In the genomic region with DNA sequence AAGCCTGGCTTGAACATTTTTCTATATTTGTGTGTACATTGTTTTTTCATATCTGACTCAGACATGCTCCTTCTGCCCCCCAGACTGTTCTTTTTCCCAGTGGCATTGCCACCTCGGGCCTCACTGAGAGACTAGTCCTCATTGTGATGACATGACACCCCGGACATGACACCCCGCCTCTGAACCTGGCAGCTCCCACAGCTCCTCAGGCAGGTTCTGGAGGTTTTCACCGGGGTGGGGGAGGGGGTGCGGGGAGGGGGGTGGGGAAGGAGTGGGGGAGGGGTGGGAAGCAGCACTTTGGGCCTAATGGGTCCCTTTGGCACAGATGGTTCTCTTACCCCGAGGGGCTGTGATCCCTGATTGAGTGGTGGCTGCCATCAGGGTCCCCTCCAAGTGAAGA, we compare ENCODE assay signal across 1 mouse cellular context.
TF ChIP-seq lines count a peak whose summit lies in the region.

No protein-coding gene starts in this region.

TF ChIP-seq in CH12.LX, 34 proteins besides CTCF, POLR2A, EP300 and RAD21:
- TF ChIP-seq TCF12 (IDR thresholded peaks at IDR 0.05; ENCODE audit: low read depth, low read length) (no peak), CHD2 (IDR thresholded peaks at IDR 0.05; ENCODE audit: low read length) (peak; percentile 27; the same call in 1 of the 2 replicates), MAX (IDR thresholded peaks at IDR 0.05; ENCODE audit: low read length) (no peak), IRF4 (IDR thresholded peaks at IDR 0.05; ENCODE audit: low read depth, low read length) (no peak), ZNF384 (IDR thresholded peaks at IDR 0.05; ENCODE audit: low read depth, low read length) (no peak), POLR2AphosphoS2 (IDR thresholded peaks at IDR 0.05; ENCODE audit: low read depth, low read length) (no peak)
